Mouse (Mus musculus): ENCODE data around the gene Dok5. TPM values are rescaled to one million over a fixed set of nuclear protein-coding genes. Genes with fewer than 3 reads are reported as not detected.
A peak's percentile ranks its signal among the peaks of the same experiment; 100 is the strongest.

The Dok5 gene
- polyA plus RNA-seq, 1 experiment from 2014 or later = 64.6 TPM

DNA sequence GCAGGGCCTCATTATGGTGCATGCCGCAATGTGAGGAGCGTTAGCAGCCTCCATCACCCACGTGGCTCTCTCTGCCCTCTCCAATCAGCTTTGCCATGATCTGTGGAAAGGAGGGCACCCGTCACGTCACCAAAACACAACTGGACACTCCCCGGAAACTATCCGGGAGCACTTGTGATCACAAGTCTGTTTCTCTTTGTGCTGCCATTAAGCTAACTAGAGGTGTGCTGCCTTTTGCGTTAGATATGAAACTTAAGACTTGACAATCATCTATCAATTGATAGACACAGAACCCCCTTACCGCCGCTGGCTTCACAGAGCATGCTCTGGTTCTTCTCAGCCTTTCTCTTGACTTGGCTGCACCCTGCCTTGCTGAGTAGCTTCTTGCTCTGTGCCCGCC is 6.9 kb upstream of the Dok5 start:
- Histone ChIP-seq H3K36me3 (no peaks in the 10 kb centered on the region), H3K9ac (no peak overlapping the region), H3K9me3 (no peaks in the 10 kb centered on the region), H3K27me3 (no peaks in the 10 kb centered on the region), H3K4me2 (no peak overlapping the region), H3K27ac (no peak overlapping the region), H3K4me3 (no peak overlapping the region), H3K4me1 (replicated peaks) (peaks cover 10% of the 10 kb centered on the region)
- ATAC-seq (ENCODE audit: low FRiP score) = no peak
- WGBS = 92% methylated on average over 11 of the region's 11 CpGs

DNA sequence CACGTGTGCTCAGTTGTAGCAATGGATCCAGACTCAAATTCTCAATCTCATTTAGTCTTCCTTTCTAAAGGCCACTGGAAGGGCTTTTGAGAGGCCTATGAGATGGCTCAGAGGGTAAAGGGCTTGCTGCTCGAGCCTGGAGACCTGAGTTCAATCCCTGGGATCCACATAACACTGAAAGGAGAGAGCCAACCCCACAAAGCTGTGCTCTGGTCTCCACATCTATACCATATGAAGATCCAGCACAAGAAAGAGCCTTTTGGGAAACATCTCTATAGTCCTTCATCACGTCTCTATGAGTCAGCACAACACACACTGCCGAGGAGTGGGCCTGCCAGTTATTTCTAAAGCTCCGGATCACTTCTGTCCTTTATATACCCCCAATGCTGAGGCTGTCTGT is 5.8 kb upstream of the Dok5 start:
- WGBS = 85% methylated on average over 5 of the region's 5 CpGs
- no peak overlapping the region for H3K4me2 ChIP-seq
- H3K9me3 ChIP-seq = no peaks in the 10 kb centered on the region
- no peak overlapping the region for H3K27ac ChIP-seq
- no peak overlapping the region for H3K9ac ChIP-seq
- H3K36me3 ChIP-seq = no peaks in the 10 kb centered on the region
- H3K4me1 ChIP-seq (replicated peaks) = peaks cover 4% of the 10 kb centered on the region
- H3K4me3 ChIP-seq = no peak overlapping the region
- H3K27me3 ChIP-seq = no peaks in the 10 kb centered on the region
- ATAC-seq (ENCODE audit: low FRiP score) = no peak

DNA sequence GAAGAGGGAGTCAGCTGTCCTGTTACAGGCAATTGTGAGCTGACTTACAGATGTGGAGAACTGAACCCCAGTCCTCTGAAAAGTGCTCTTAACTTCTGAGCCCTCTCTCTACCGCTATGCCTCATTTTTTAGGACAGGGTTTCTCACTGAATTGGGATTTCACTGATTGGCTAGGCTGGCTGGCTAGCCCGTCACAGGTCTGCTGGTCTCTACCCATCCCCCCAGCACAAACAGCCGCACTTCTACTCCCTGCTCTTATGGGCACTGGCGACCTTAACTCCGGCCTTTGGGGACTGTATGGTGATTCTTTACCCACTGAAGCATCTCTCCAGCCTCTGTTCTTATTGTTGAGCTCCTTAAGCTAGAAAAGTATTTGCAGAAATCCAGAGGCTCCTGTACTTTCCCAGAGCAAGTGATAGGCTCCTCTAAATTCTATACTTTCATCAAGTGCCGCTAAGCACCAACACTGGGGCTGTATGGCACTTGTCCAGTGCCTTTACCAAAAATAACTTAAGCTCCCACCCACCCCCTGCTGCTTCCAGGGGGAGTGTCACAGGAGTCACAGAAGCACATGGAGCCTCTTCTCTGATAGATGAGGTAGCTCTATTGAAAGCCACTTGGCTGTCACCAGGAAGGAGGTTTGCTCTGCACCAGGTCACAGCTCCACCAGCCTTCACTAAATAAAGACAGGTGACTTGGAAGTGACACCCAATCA is 4.5 kb upstream of the Dok5 start:
- Histone ChIP-seq H3K4me3 (no peak overlapping the region), H3K36me3 (no peaks in the 10 kb centered on the region), H3K27me3 (no peaks in the 10 kb centered on the region), H3K4me1 (replicated peaks) (peaks cover 11% of the 10 kb centered on the region), H3K9me3 (no peaks in the 10 kb centered on the region), H3K4me2 (no peak overlapping the region), H3K9ac (no peak overlapping the region), H3K27ac (no peak overlapping the region)
- WGBS = 50% methylated on average over 6 of the region's 6 CpGs
- no peak for ATAC-seq (ENCODE audit: low FRiP score)

DNA sequence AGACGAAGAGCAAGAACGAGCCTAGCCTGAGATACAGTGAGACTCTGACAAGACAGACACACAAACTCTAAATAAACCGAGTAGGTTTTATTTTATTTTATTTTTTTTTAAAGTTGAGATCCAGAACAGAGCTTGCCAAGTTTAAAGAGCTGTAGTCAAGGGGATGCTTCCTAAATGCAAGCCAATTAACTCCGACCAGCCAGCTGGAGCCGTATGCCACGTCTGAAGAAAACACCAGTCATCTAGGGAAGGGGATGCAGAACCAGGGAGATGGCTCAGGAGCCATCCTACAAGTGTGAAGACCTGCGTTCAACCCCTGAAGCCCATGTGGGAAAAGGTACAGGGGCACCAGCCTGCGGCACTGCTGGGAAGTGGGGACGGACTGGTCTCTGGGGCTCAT is 2.7 kb upstream of the Dok5 start:
- Histone ChIP-seq H3K4me2 (no peak overlapping the region), H3K4me1 (replicated peaks) (peaks cover 21% of the 10 kb centered on the region), H3K27ac (no peak overlapping the region), H3K4me3 (no peak overlapping the region), H3K9ac (no peak overlapping the region), H3K27me3 (no peaks in the 10 kb centered on the region), H3K36me3 (no peaks in the 10 kb centered on the region), H3K9me3 (no peaks in the 10 kb centered on the region)
- no peak for ATAC-seq (ENCODE audit: low FRiP score)
- WGBS = 90% methylated on average over 9 of the region's 9 CpGs

DNA sequence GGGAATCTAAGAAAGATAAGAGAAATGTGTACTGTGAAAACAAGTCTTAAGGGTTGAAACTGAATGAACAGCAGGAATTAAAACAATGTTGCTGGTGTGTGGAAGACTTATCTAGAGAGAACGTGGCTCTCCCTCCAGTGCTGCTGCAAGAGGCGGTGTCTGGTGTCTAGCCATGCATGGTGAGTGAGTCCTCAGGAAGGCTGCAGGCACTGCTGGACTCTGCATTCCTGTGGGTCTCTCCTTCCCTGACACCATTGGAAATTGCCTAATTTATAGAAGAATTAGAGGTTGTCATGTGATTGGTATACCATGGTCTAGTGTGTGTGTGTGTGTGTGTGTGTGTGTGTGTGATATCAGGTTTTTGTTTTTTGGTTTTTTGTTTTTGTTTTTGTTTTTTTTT is 1.9 kb upstream of the Dok5 start:
- no peak overlapping the region for H3K4me2 ChIP-seq
- no peak for ATAC-seq (ENCODE audit: low FRiP score)
- H3K4me1 ChIP-seq (replicated peaks) = peaks cover 27% of the 10 kb centered on the region
- no peak overlapping the region for H3K4me3 ChIP-seq
- H3K9me3 ChIP-seq = no peaks in the 10 kb centered on the region
- no peaks in the 10 kb centered on the region for H3K36me3 ChIP-seq
- H3K9ac ChIP-seq = no peak overlapping the region
- no peak overlapping the region for H3K27ac ChIP-seq
- H3K27me3 ChIP-seq = no peaks in the 10 kb centered on the region
- 40% methylated on average over 2 of the region's 2 CpGs for WGBS

DNA sequence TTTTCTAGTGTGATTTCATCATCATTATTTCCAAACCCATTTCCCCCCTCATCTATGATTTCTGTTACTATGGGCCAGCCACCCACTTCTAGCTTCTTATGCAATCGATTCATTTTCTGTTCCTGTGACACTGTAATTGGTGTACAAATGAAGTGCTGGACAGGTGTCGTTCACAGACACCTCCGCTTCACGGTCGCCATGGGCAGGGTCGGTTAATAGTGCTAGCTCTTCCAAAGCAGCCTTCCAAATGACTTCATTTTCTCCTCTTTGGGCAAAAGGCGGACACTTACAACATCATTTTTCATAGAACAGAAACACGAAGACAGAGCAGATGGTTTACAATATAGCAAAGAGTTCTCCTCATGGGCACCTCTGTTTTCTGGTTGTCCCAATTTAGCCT is 1.5 kb upstream of the Dok5 start:
- Histone ChIP-seq H3K4me2 (no peak overlapping the region), H3K9me3 (no peaks in the 10 kb centered on the region), H3K36me3 (no peaks in the 10 kb centered on the region), H3K27ac (no peak overlapping the region), H3K4me3 (no peak overlapping the region), H3K9ac (no peak overlapping the region), H3K4me1 (replicated peaks) (peaks cover 29% of the 10 kb centered on the region), H3K27me3 (no peaks in the 10 kb centered on the region)
- ATAC-seq (ENCODE audit: low FRiP score) = no peak
- 89% methylated on average over 8 of the region's 8 CpGs for WGBS

DNA sequence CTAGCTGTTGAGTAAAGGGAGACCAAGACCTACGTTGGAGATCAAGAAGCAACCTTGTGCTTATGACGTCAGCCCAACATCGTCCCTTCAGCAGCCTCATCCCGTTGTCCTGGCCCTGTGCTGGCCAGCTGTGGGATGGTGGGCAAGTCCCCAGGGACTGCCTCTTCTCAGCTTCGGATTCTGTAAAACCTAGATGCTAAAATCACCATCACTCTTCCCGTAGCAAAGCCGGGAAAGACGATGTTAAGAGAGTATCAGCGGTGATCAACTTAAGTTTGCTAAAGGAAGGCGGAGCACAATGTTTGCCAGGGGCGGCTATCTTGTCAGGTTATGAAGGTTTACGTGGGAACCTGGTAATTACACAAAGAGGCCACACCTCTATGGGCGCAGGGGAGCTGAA is 826 bp upstream of the Dok5 start:
- no peak for ATAC-seq (ENCODE audit: low FRiP score)
- Histone ChIP-seq H3K4me2 (peak overlapping the region; percentile 84), H3K36me3 (no peaks in the 10 kb centered on the region), H3K27ac (peak overlapping the region; percentile 92), H3K4me1 (replicated peaks) (peaks cover 33% of the 10 kb centered on the region), H3K9ac (peak overlapping the region; percentile 79; the same call in 1 of the 2 replicates), H3K4me3 (peak overlapping the region; percentile 59; the same call in 1 of the 2 replicates), H3K27me3 (no peaks in the 10 kb centered on the region), H3K9me3 (no peaks in the 10 kb centered on the region)
- WGBS = 67% methylated on average over 13 of the region's 13 CpGs

DNA sequence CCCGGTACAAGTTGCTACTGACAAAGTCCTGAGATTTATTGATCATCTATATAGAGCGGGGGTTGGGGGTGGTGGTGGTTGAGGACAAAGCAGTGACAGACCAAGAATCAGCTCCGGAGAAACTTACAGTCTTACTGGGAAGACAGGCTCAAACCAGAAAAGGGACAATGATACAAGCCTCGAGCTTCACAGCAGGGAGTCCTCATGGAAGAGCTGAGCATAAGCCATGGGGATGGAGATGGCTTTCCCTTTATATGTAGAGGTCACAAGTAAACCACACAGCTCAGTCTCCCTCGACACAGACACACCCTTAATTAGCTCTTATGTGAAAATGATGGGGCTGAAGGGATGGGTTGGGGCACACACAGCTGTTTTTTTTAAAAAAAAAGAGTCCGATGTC is 402 bp upstream of the Dok5 start:
- no peaks in the 10 kb centered on the region for H3K36me3 ChIP-seq
- peak; percentile 41 for ATAC-seq (ENCODE audit: low FRiP score)
- H3K4me1 ChIP-seq (replicated peaks) = peaks cover 38% of the 10 kb centered on the region
- H3K4me2 ChIP-seq = peak overlapping the region; percentile 84
- peak overlapping the region; percentile 59 for H3K4me3 ChIP-seq
- WGBS = 17% methylated on average over 6 of the region's 6 CpGs
- peak overlapping the region; percentile 79 for H3K9ac ChIP-seq
- H3K27ac ChIP-seq = peak overlapping the region; percentile 92
- H3K27me3 ChIP-seq = no peaks in the 10 kb centered on the region
- no peaks in the 10 kb centered on the region for H3K9me3 ChIP-seq

DNA sequence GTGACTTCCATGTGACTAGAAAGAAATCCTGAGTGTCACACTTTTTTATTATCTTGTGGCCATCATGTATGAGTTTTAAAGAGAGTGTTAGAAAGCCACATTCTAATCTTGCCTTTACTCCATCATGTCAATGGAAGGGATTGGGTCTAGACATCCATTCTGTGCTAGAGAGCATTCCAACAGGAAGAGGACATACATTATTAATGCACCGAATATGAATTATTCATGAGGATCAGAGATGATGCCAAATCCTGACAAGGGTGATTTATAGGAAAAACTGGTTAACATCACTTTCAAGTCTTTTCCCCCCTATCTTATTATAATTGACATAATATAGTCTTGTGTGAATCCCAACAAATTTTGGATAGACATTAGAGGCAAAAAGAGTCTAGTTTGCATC is 2.1 kb downstream of the Dok5 start:
- Histone ChIP-seq H3K4me3 (peak overlapping the region; percentile 59), H3K27me3 (no peaks in the 10 kb centered on the region), H3K4me2 (peak overlapping the region; percentile 84), H3K9ac (no peak overlapping the region), H3K36me3 (no peaks in the 10 kb centered on the region), H3K4me1 (replicated peaks) (peaks cover 40% of the 10 kb centered on the region), H3K9me3 (peaks cover 6% of the 10 kb centered on the region; the same call in 1 of the 2 replicates), H3K27ac (no peak overlapping the region)
- no peak for ATAC-seq (ENCODE audit: low FRiP score)
- WGBS = 43% methylated on average over 1 of the region's 1 CpGs

DNA sequence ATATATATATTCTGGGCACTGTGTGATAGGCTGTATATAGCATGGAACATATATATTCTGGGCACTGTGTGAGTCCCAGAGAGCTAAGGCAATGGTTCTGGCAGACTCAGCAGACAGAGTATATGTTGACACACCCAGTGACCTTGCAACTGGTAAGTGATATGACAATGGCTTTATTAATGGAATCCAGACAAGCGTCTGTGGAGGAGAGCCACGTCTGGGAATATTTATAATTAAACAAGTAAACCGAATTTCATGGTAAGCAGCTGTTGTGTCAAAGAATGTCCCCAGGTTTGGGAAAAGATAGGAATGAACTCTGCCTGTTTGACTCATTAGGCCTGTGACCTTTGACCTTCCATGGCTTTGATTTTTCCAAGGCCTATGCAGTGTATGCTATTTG is 2.8 kb downstream of the Dok5 start:
- no peak overlapping the region for H3K9ac ChIP-seq
- WGBS = 56% methylated on average over 3 of the region's 3 CpGs
- peak overlapping the region; percentile 84 for H3K4me2 ChIP-seq
- no peak for ATAC-seq (ENCODE audit: low FRiP score)
- H3K4me3 ChIP-seq = no peak overlapping the region
- no peaks in the 10 kb centered on the region for H3K27me3 ChIP-seq
- H3K27ac ChIP-seq = no peak overlapping the region
- H3K4me1 ChIP-seq (replicated peaks) = peaks cover 45% of the 10 kb centered on the region
- H3K9me3 ChIP-seq = peaks cover 6% of the 10 kb centered on the region; the same call in 1 of the 2 replicates
- H3K36me3 ChIP-seq = no peaks in the 10 kb centered on the region

DNA sequence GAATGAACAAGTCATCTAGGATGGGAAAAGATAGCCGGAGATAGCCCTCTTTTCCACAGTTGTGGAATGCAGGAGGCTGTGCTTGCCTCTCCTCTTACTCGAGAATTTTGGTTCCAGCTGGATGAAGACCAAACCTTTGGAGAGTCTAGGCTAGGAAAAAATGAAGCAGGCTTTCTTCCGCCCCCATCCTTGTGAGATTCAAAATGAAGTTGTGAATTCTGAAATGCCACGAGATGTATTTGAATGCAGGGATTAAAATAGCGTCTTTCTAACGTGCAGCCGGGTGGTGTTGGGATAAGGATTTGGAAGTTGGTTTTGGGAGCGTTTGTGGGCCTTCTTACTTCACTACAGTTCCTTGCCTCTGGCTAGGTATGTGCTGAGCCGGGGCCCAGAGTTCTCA is 6.8 kb downstream of the Dok5 start:
- Histone ChIP-seq H3K4me2 (no peak overlapping the region), H3K4me3 (no peak overlapping the region), H3K4me1 (replicated peaks) (peaks cover 40% of the 10 kb centered on the region), H3K27me3 (no peaks in the 10 kb centered on the region), H3K27ac (no peak overlapping the region), H3K36me3 (no peaks in the 10 kb centered on the region), H3K9ac (no peak overlapping the region), H3K9me3 (peaks cover 6% of the 10 kb centered on the region; the same call in 1 of the 2 replicates)
- no peak for ATAC-seq (ENCODE audit: low FRiP score)
- WGBS = 91% methylated on average over 9 of the region's 9 CpGs

DNA sequence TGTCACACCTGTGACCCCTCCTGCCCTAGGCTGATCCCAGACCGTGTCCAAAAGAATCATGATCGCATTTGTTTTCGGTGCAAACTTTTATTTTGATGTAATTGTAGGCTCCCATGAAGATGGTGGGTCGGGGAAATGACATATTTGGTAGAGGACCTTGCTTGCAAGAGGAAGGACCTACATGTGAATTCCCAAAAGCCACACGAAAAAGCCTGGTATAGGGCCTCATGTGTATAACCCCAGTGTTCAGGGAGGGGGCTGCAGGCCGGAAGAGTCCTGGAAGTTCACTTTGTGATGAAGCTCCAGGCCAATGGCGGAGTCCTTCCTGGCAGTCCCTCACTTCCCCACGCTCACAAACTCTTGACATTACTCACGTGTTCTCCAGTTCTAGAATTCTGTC is 7.3 kb downstream of the Dok5 start:
- H3K27ac ChIP-seq = peak overlapping the region; percentile 70; the same call in 1 of the 2 replicates
- no peak overlapping the region for H3K4me2 ChIP-seq
- H3K4me3 ChIP-seq = no peak overlapping the region
- no peak overlapping the region for H3K9ac ChIP-seq
- H3K36me3 ChIP-seq = no peaks in the 10 kb centered on the region
- ATAC-seq (ENCODE audit: low FRiP score) = no peak
- WGBS = 92% methylated on average over 9 of the region's 9 CpGs
- peaks cover 6% of the 10 kb centered on the region; the same call in 1 of the 2 replicates for H3K9me3 ChIP-seq
- no peaks in the 10 kb centered on the region for H3K27me3 ChIP-seq
- peaks cover 41% of the 10 kb centered on the region for H3K4me1 ChIP-seq (replicated peaks)

DNA sequence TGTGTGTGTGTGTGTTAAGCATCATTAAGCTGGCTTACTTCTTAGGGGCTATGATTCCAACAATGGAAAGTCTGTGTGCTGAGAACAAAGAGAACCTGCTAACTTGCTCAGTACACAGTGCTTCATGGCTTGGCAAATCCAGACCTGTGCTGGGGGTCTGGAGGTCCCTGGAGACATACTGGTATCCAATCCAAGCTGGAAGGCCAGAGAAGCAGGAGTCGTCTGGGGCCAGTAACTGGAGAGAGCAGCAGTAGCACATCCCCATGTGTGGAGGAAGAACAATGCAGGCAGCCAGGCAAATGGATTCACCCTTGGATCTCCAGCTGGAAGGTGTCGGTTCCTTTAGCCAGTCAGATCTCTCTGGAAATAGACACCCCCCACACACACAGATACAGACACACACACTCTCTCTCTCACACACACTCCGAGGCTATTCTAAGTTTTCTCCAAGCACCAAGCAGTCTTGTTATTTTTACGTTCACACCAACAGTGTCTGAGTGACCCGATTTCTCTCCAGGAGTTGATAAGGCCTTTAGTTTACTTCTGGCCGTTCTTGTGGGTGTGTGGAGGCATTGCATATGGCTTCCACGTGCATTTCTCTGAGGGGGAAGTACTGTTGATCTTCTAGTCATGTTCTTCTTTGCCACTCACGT is 8.2 kb downstream of the Dok5 start:
- Histone ChIP-seq H3K4me2 (no peak overlapping the region), H3K4me3 (no peak overlapping the region), H3K9me3 (peaks cover 6% of the 10 kb centered on the region; the same call in 1 of the 2 replicates), H3K36me3 (no peaks in the 10 kb centered on the region), H3K27ac (peak overlapping the region; percentile 70), H3K27me3 (no peaks in the 10 kb centered on the region), H3K4me1 (replicated peaks) (peaks cover 41% of the 10 kb centered on the region), H3K9ac (no peak overlapping the region; the same call in 1 of the 2 replicates)
- WGBS = 67% methylated on average over 8 of the region's 8 CpGs
- ATAC-seq (ENCODE audit: low FRiP score) = 0 out of 2 replicates have a peak, but pooled peaks have one; percentile 8

All from hindbrain, embryonic 13.5 days (tissue).